Mouse (Mus musculus) cerebellum, adult 2 months (tissue): ENCODE results near the gene Dus4l.

ENCODE experiments used
- CTCF ChIP-seq: fragments of 200-500 bp; IDR thresholded peaks from 2 replicates; pipeline ENCODE4 v1.5.1; 2011; ENCODE audit warnings: low read depth, mild to moderate bottlenecking, control low read depth, low read length, moderate library complexity, borderline replicate concordance; ENCODE audit not compliant: insufficient read depth
- POLR2A ChIP-seq: fragments of 200-500 bp; IDR thresholded peaks from 2 replicates; pipeline ENCODE4 v1.6.1; 2011; ENCODE audit warnings: low read length, control low read depth, borderline replicate concordance; ENCODE audit not compliant: insufficient read depth

DNA sequence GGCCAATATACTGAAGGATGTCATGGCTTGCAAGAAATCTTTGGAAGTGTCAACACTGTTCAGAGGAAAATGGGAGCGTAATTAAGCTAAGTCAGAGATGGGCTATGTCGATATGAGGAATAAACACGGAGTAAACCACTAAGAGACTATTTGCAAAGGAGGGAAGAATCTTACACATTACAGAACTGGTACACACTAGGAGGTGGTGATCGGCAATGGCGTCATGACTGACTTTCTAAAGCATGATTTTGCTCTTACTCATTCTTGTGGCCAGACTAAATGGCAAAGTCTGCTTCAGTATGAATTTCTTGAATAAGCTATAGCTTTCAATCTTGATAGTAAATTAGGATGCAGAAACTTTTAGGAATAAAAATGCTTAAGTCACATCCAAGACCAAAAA, 1.0 kb downstream of the Dus4l start:
- TF ChIP-seq CTCF: no peak
- no peak for TF ChIP-seq POLR2A
